Mouse (Mus musculus): Measurements from ENCODE around the gene Amigo3.

DNA sequence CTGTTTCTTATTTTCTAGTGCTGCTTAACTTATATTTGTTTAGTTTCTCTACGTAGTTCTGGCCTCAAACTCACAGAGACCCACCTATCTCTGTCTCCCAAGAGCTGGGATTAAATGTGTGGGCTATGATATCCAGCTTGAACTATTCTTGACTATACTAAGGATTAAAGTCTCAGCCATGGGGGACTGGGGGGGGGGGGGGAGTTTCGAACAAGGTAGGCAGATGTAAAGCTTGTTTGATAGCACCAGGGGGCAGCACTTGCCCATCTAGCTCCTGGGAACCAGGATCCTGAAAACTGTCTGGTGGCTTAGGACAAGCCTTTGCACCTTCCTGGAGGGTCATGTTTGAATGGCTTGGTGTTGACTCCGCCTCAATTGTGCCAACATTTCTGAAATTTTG is 42.6 kb downstream of the Amigo3 start:
- peak; percentile 55 for TF ChIP-seq CTCF (IDR thresholded peaks at IDR 0.05; ENCODE audit: control insufficient read depth, insufficient read depth, insufficient read length)
- TF ChIP-seq MAX (IDR thresholded peaks at IDR 0.05) = no peak
- no peak for TF ChIP-seq MYOG (IDR thresholded peaks at IDR 0.05; ENCODE audit: control insufficient read depth, extremely low read depth, insufficient read length)
- no peak for TF ChIP-seq USF1 (IDR thresholded peaks at IDR 0.05; ENCODE audit: low read depth)
